Mouse (Mus musculus): ENCODE results near the gene Dusp22. TPM values are rescaled to one million over a fixed set of nuclear protein-coding genes. Genes with fewer than 3 reads are reported as not detected.

The Dusp22 gene
- polyA plus RNA-seq, 1 experiment from 2014 or later = 18.9 TPM

GRCm38 (mm10) chr13:30752581-30753187, 92.9 kb downstream of the Dusp22 start:
- H3K4me3 ChIP-seq = no peak overlapping the region
- H3K4me1 ChIP-seq (replicated peaks) = peaks cover 22% of the 10 kb centered on the region
- no peak overlapping the region for H3K4me2 ChIP-seq
- 76% methylated on average over 4 of the region's 4 CpGs for WGBS
- no peaks in the 10 kb centered on the region for H3K36me3 ChIP-seq
- no peak overlapping the region for H3K9ac ChIP-seq
- no peak for ATAC-seq (ENCODE audit: insufficient number of reproducible peaks, low FRiP score)
- no peaks in the 10 kb centered on the region for H3K9me3 ChIP-seq (replicated peaks)
- H3K27me3 ChIP-seq (replicated peaks) = peaks cover 63% of the 10 kb centered on the region
- no peak overlapping the region for H3K27ac ChIP-seq (ENCODE audit: poor library complexity, severe bottlenecking)

GRCm38 (mm10) chr13:30753441-30753840, 93.6 kb downstream of the Dusp22 start:
- no peaks in the 10 kb centered on the region for H3K9me3 ChIP-seq (replicated peaks)
- H3K4me2 ChIP-seq = no peak overlapping the region
- no peaks in the 10 kb centered on the region for H3K36me3 ChIP-seq
- ATAC-seq (ENCODE audit: insufficient number of reproducible peaks, low FRiP score) = no peak
- H3K4me1 ChIP-seq (replicated peaks) = peaks cover 22% of the 10 kb centered on the region
- H3K9ac ChIP-seq = no peak overlapping the region
- no peak overlapping the region for H3K27ac ChIP-seq (ENCODE audit: poor library complexity, severe bottlenecking)
- peaks cover 55% of the 10 kb centered on the region for H3K27me3 ChIP-seq (replicated peaks)
- no peak overlapping the region for H3K4me3 ChIP-seq
- 74% methylated on average over 3 of the region's 3 CpGs for WGBS

- no peaks in the 10 kb centered on the region for H3K36me3 ChIP-seq
- 78% methylated on average over 4 of the region's 4 CpGs for WGBS
- no peak overlapping the region for H3K27ac ChIP-seq (ENCODE audit: poor library complexity, severe bottlenecking)
- no peak for ATAC-seq (ENCODE audit: insufficient number of reproducible peaks, low FRiP score)
- H3K27me3 ChIP-seq (replicated peaks) = peaks cover 49% of the 10 kb centered on the region
- H3K4me2 ChIP-seq = no peak overlapping the region
- no peak overlapping the region for H3K9ac ChIP-seq
- no peak overlapping the region for H3K4me3 ChIP-seq
- H3K9me3 ChIP-seq (replicated peaks) = no peaks in the 10 kb centered on the region
- peaks cover 18% of the 10 kb centered on the region for H3K4me1 ChIP-seq (replicated peaks)
Measured at GRCm38 (mm10) chr13:30754066-30754465, 94.3 kb downstream of the Dusp22 start.

- H3K9ac ChIP-seq = no peak overlapping the region
- no peak overlapping the region for H3K4me3 ChIP-seq
- no peaks in the 10 kb centered on the region for H3K36me3 ChIP-seq
- 74% methylated on average over 10 of the region's 10 CpGs for WGBS
- peaks cover 40% of the 10 kb centered on the region for H3K27me3 ChIP-seq (replicated peaks)
- ATAC-seq (ENCODE audit: insufficient number of reproducible peaks, low FRiP score) = no peak
- no peaks in the 10 kb centered on the region for H3K9me3 ChIP-seq (replicated peaks)
- H3K4me2 ChIP-seq = no peak overlapping the region
- no peak overlapping the region for H3K27ac ChIP-seq (ENCODE audit: poor library complexity, severe bottlenecking)
- H3K4me1 ChIP-seq (replicated peaks) = peaks cover 9% of the 10 kb centered on the region
Measured at GRCm38 (mm10) chr13:30754825-30755476, 95.2 kb downstream of the Dusp22 start.

GRCm38 (mm10) chr13:30755577-30755976, 95.8 kb downstream of the Dusp22 start:
- H3K27me3 ChIP-seq (replicated peaks) = peaks cover 34% of the 10 kb centered on the region
- WGBS = 59% methylated on average over 3 of the region's 3 CpGs
- peaks cover 4% of the 10 kb centered on the region for H3K4me1 ChIP-seq (replicated peaks)
- no peak for ATAC-seq (ENCODE audit: insufficient number of reproducible peaks, low FRiP score)
- H3K27ac ChIP-seq (ENCODE audit: poor library complexity, severe bottlenecking) = no peak overlapping the region
- no peak overlapping the region for H3K9ac ChIP-seq
- H3K36me3 ChIP-seq = no peaks in the 10 kb centered on the region
- no peaks in the 10 kb centered on the region for H3K9me3 ChIP-seq (replicated peaks)
- no peak overlapping the region for H3K4me2 ChIP-seq
- no peak overlapping the region for H3K4me3 ChIP-seq

GRCm38 (mm10) chr13:30755998-30756639, 96.3 kb downstream of the Dusp22 start:
- no peaks in the 10 kb centered on the region for H3K9me3 ChIP-seq (replicated peaks)
- H3K9ac ChIP-seq = no peak overlapping the region
- ATAC-seq (ENCODE audit: insufficient number of reproducible peaks, low FRiP score) = no peak
- WGBS = 75% methylated on average over 9 of the region's 9 CpGs
- H3K4me1 ChIP-seq (replicated peaks) = no peaks in the 10 kb centered on the region
- H3K4me3 ChIP-seq = no peak overlapping the region
- no peaks in the 10 kb centered on the region for H3K36me3 ChIP-seq
- no peak overlapping the region for H3K27ac ChIP-seq (ENCODE audit: poor library complexity, severe bottlenecking)
- H3K4me2 ChIP-seq = no peak overlapping the region
- peaks cover 28% of the 10 kb centered on the region for H3K27me3 ChIP-seq (replicated peaks)

GRCm38 (mm10) chr13:30757264-30757900, 97.6 kb downstream of the Dusp22 start:
- H3K27me3 ChIP-seq (replicated peaks) = peaks cover 20% of the 10 kb centered on the region
- H3K4me1 ChIP-seq (replicated peaks) = no peaks in the 10 kb centered on the region
- no peak for ATAC-seq (ENCODE audit: insufficient number of reproducible peaks, low FRiP score)
- no peak overlapping the region for H3K4me2 ChIP-seq
- 77% methylated on average over 14 of the region's 14 CpGs for WGBS
- H3K9ac ChIP-seq = no peak overlapping the region
- H3K4me3 ChIP-seq = no peak overlapping the region
- no peak overlapping the region for H3K27ac ChIP-seq (ENCODE audit: poor library complexity, severe bottlenecking)
- no peaks in the 10 kb centered on the region for H3K9me3 ChIP-seq (replicated peaks)
- H3K36me3 ChIP-seq = no peaks in the 10 kb centered on the region

GRCm38 (mm10) chr13:30758789-30759381, 99.1 kb downstream of the Dusp22 start:
- Histone ChIP-seq H3K9ac (no peak overlapping the region), H3K4me2 (no peak overlapping the region), H3K4me3 (no peak overlapping the region), H3K27me3 (replicated peaks) (peaks cover 7% of the 10 kb centered on the region), H3K27ac (ENCODE audit: poor library complexity, severe bottlenecking) (no peak overlapping the region), H3K4me1 (replicated peaks) (peaks cover 5% of the 10 kb centered on the region), H3K9me3 (replicated peaks) (no peaks in the 10 kb centered on the region), H3K36me3 (no peaks in the 10 kb centered on the region)
- ATAC-seq (ENCODE audit: insufficient number of reproducible peaks, low FRiP score) = no peak
- 77% methylated on average over 11 of the region's 11 CpGs for WGBS

GRCm38 (mm10) chr13:30760374-30761090, 100.7 kb downstream of the Dusp22 start:
- Histone ChIP-seq H3K27me3 (replicated peaks) (peaks cover 7% of the 10 kb centered on the region), H3K9me3 (replicated peaks) (no peaks in the 10 kb centered on the region), H3K36me3 (no peaks in the 10 kb centered on the region), H3K4me2 (no peak overlapping the region), H3K9ac (no peak overlapping the region), H3K4me1 (replicated peaks) (peaks cover 6% of the 10 kb centered on the region), H3K27ac (ENCODE audit: poor library complexity, severe bottlenecking) (no peak overlapping the region), H3K4me3 (no peak overlapping the region)
- 69% methylated on average over 3 of the region's 3 CpGs for WGBS
- no peak for ATAC-seq (ENCODE audit: insufficient number of reproducible peaks, low FRiP score)
